Mouse (Mus musculus): ENCODE results near the gene Rassf7.

- TF ChIP-seq CTCF (IDR thresholded peaks at IDR 0.05; ENCODE audit: insufficient read depth, low read depth, low read length) (no peak), POLR2A (IDR thresholded peaks at IDR 0.05; ENCODE audit: insufficient read depth, low read depth, low read length) (no peak)
These were observed 10.2 kb upstream of the Rassf7 start for GRCm38 (mm10) chr7:141205504-141205903.

Measured in olfactory bulb, adult 2 months (tissue).